Mouse (Mus musculus) embryonic facial prominence, embryonic 12.5 days (tissue): ENCODE data around the gene Srgap1. TPM values are rescaled to one million over a fixed set of nuclear protein-coding genes. Genes with fewer than 3 reads are reported as not detected.

Experiments used
- ATAC-seq: fragments of 200-750 bp; cut with Nextera tagmentation; 2 replicates; pipeline ENCODE4 v1.8.0; 2017; ENCODE audit not compliant: insufficient number of reproducible peaks, insufficient read depth, low FRiP score, low TSS enrichment
- H3K27ac ChIP-seq: fragments of 300-500 bp; sonication (generic); 2 replicates; pipeline ENCODE4 v1.5.1; 2016; ENCODE audit warnings: mild to moderate bottlenecking
- H3K27me3 ChIP-seq: fragments of 300-500 bp; sonication (generic); 2 replicates; pipeline ENCODE4 v1.6.1; 2016; ENCODE audit warnings: mild to moderate bottlenecking, moderate library complexity
- H3K36me3 ChIP-seq: fragments of 300-500 bp; sonication (generic); 2 replicates; pipeline ENCODE4 v1.6.1; 2016; ENCODE audit warnings: mild to moderate bottlenecking
- H3K4me1 ChIP-seq: fragments of 300-500 bp; sonication (generic); 2 replicates; pipeline ENCODE4 v1.6.1; 2016
- H3K4me2 ChIP-seq: fragments of 300-500 bp; sonication (generic); replicated peaks from 2 replicates; pipeline ENCODE4 v1.6.1; 2016; ENCODE audit warnings: mild to moderate bottlenecking, moderate library complexity
- H3K4me3 ChIP-seq: fragments of 300-500 bp; sonication (generic); 2 replicates; pipeline ENCODE4 v1.5.1; 2016; ENCODE audit warnings: mild to moderate bottlenecking
- H3K9ac ChIP-seq: fragments of 300-500 bp; sonication (generic); 2 replicates; pipeline ENCODE4 v1.6.1; 2016; ENCODE audit warnings: mild to moderate bottlenecking, moderate library complexity
- H3K9me3 ChIP-seq: fragments of 300-500 bp; sonication (generic); 2 replicates; pipeline ENCODE4 v1.6.1; 2016; ENCODE audit warnings: mild to moderate bottlenecking, moderate library complexity
- WGBS: fragments of 180-500 bp; shearing (Covaris S2); methylation state at CpG from one replicate; pipeline ENCODE4 v1.1.7; 2016; 5-methylcytosine and 5-hydroxymethylcytosine counted together
- polyA plus RNA-seq: library from polyadenylated mRNA; unstranded; fragments of >200 nt; fragmentation: Nextera tagmentation; extraction: Ambion mirVana; gene quantifications from 2 replicates; pipeline ENCODE4 v1.2.1, GENCODE M21; 2016

The Srgap1 gene
- 19.6 and 19.8 TPM in 2 replicates for polyA plus RNA-seq

GRCm38 (mm10) chr10:122046904-122047726 lies at the start of gene Srgap1:
TSS of gene Srgap1 (minus strand) at chr10:122047315.
- peaks cover 13% of the 10 kb centered on the region for H3K4me1 ChIP-seq
- H3K4me3 ChIP-seq = peak within 1 kb of the TSS; percentile 78
- no peaks in the 10 kb centered on the region for H3K27me3 ChIP-seq
- H3K36me3 ChIP-seq = no peaks in the 10 kb centered on the region
- WGBS = under 1% methylated on average over 63 of the region's 79 CpGs
- H3K9ac ChIP-seq = peak within 1 kb of the TSS; percentile 80
- H3K9me3 ChIP-seq = no peaks in the 10 kb centered on the region
- H3K27ac ChIP-seq = peak within 1 kb of the TSS; percentile 84
- peak within 1 kb of the TSS; percentile 78 for H3K4me2 ChIP-seq
- peak; percentile 86 for ATAC-seq

GRCm38 (mm10) chr10:122096462-122096979 lies 49.4 kb upstream of the Srgap1 start:
- Histone ChIP-seq H3K27me3 (no peaks in the 10 kb centered on the region), H3K9ac (peak overlapping the region; percentile 90), H3K36me3 (peaks cover 9% of the 10 kb centered on the region; the same call in 1 of the 2 replicates), H3K4me2 (peak overlapping the region; percentile 76), H3K27ac (peak overlapping the region; percentile 93), H3K9me3 (no peaks in the 10 kb centered on the region), H3K4me3 (peak overlapping the region; percentile 83), H3K4me1 (peaks cover 9% of the 10 kb centered on the region)
- WGBS = under 1% methylated on average over 47 of the region's 48 CpGs
- ATAC-seq = peak; percentile 80

GRCm38 (mm10) chr10:122090472-122090871 lies 43.4 kb upstream of the Srgap1 start:
- no peaks in the 10 kb centered on the region for H3K27me3 ChIP-seq
- no peak overlapping the region for H3K27ac ChIP-seq
- H3K4me3 ChIP-seq = no peak overlapping the region
- H3K9ac ChIP-seq = no peak overlapping the region
- 91% methylated on average over 1 of the region's 1 CpGs for WGBS
- H3K4me2 ChIP-seq = no peak overlapping the region
- H3K4me1 ChIP-seq = peaks cover 3% of the 10 kb centered on the region
- peaks cover 16% of the 10 kb centered on the region for H3K9me3 ChIP-seq
- peaks cover 44% of the 10 kb centered on the region for H3K36me3 ChIP-seq
- ATAC-seq = no peak

- peaks cover 12% of the 10 kb centered on the region for H3K36me3 ChIP-seq
- H3K9me3 ChIP-seq = 0 out of 2 replicates have a peak, but pooled peaks cover 5% of the 10 kb centered on the region
- H3K4me3 ChIP-seq = no peak overlapping the region
- 92% methylated on average over 1 of the region's 1 CpGs for WGBS
- no peak overlapping the region for H3K9ac ChIP-seq
- no peaks in the 10 kb centered on the region for H3K4me1 ChIP-seq
- H3K27ac ChIP-seq = no peak overlapping the region
- ATAC-seq = no peak
- no peak overlapping the region for H3K4me2 ChIP-seq
- H3K27me3 ChIP-seq = no peaks in the 10 kb centered on the region
Observed at GRCm38 (mm10) chr10:122081352-122081751, 34.2 kb upstream of the Srgap1 start.

- Histone ChIP-seq H3K9ac (no peak overlapping the region), H3K4me2 (no peak overlapping the region), H3K4me3 (no peak overlapping the region), H3K4me1 (no peaks in the 10 kb centered on the region), H3K9me3 (no peaks in the 10 kb centered on the region), H3K27me3 (no peaks in the 10 kb centered on the region), H3K27ac (no peak overlapping the region), H3K36me3 (no peaks in the 10 kb centered on the region)
- no peak for ATAC-seq
Observed at GRCm38 (mm10) chr10:122069153-122069552, 22.0 kb upstream of the Srgap1 start.

GRCm38 (mm10) chr10:122055826-122056225 lies 8.7 kb upstream of the Srgap1 start:
- ATAC-seq = no peak
- Histone ChIP-seq H3K27ac (no peak overlapping the region), H3K4me2 (no peak overlapping the region), H3K9ac (no peak overlapping the region), H3K27me3 (no peaks in the 10 kb centered on the region), H3K4me1 (no peaks in the 10 kb centered on the region), H3K4me3 (no peak overlapping the region), H3K36me3 (no peaks in the 10 kb centered on the region), H3K9me3 (no peaks in the 10 kb centered on the region)
- WGBS = 90% methylated on average over 6 of the region's 6 CpGs

- Histone ChIP-seq H3K4me2 (no peak overlapping the region), H3K27me3 (no peaks in the 10 kb centered on the region), H3K9me3 (no peaks in the 10 kb centered on the region), H3K4me1 (no peaks in the 10 kb centered on the region), H3K9ac (no peak overlapping the region), H3K4me3 (no peak overlapping the region), H3K36me3 (no peaks in the 10 kb centered on the region), H3K27ac (no peak overlapping the region)
- 12% methylated on average over 8 of the region's 8 CpGs for WGBS
- ATAC-seq = no peak
Observed at GRCm38 (mm10) chr10:122054535-122054934, 7.4 kb upstream of the Srgap1 start.

GRCm38 (mm10) chr10:122051831-122052230 lies 4.7 kb upstream of the Srgap1 start:
- no peak overlapping the region for H3K27ac ChIP-seq
- H3K36me3 ChIP-seq = no peaks in the 10 kb centered on the region
- H3K4me3 ChIP-seq = no peak overlapping the region
- H3K9me3 ChIP-seq = no peaks in the 10 kb centered on the region
- H3K4me1 ChIP-seq = no peaks in the 10 kb centered on the region
- H3K27me3 ChIP-seq = no peaks in the 10 kb centered on the region
- no peak overlapping the region for H3K9ac ChIP-seq
- WGBS = 34% methylated on average over 6 of the region's 6 CpGs
- ATAC-seq = no peak
- H3K4me2 ChIP-seq = no peak overlapping the region

- no peaks in the 10 kb centered on the region for H3K27me3 ChIP-seq
- H3K4me3 ChIP-seq = peak overlapping the region; percentile 78
- peak overlapping the region; percentile 80 for H3K9ac ChIP-seq
- peak overlapping the region; percentile 84 for H3K27ac ChIP-seq
- no peaks in the 10 kb centered on the region for H3K9me3 ChIP-seq
- ATAC-seq = peak; percentile 71
- H3K4me1 ChIP-seq = peaks cover 13% of the 10 kb centered on the region
- H3K36me3 ChIP-seq = no peaks in the 10 kb centered on the region
- WGBS = 14% methylated on average over 35 of the region's 44 CpGs
- peak overlapping the region; percentile 78 for H3K4me2 ChIP-seq
Observed at GRCm38 (mm10) chr10:122047727-122048365, 731 bp upstream of the Srgap1 start.

GRCm38 (mm10) chr10:122046511-122046903 lies 608 bp downstream of the Srgap1 start:
- Histone ChIP-seq H3K4me2 (peak overlapping the region; percentile 78), H3K27ac (peak overlapping the region; percentile 84), H3K36me3 (no peaks in the 10 kb centered on the region), H3K9me3 (no peaks in the 10 kb centered on the region), H3K4me1 (peaks cover 13% of the 10 kb centered on the region), H3K4me3 (peak overlapping the region; percentile 78), H3K27me3 (no peaks in the 10 kb centered on the region), H3K9ac (peak overlapping the region; percentile 80)
- no peak for ATAC-seq
- 1% methylated on average over 13 of the region's 13 CpGs for WGBS

GRCm38 (mm10) chr10:122045946-122046345 lies 1.2 kb downstream of the Srgap1 start:
- H3K4me2 ChIP-seq = peak overlapping the region; percentile 78

More at GRCm38 (mm10) chr10:122045946-122046345, 1.2 kb downstream of the Srgap1 start:
- no peak for ATAC-seq
- Histone ChIP-seq H3K36me3 (no peaks in the 10 kb centered on the region), H3K27me3 (no peaks in the 10 kb centered on the region), H3K4me3 (peak overlapping the region; percentile 78), H3K9ac (peak overlapping the region; percentile 80), H3K4me1 (peaks cover 13% of the 10 kb centered on the region), H3K9me3 (no peaks in the 10 kb centered on the region), H3K27ac (no peak overlapping the region)
- 18% methylated on average over 9 of the region's 9 CpGs for WGBS
